Mouse (Mus musculus) G1E (cell line): Measurements from ENCODE around the gene Ankdd1b.

Experiments used
- CTCF ChIP-seq: IDR thresholded peaks from 2 replicates; pipeline ENCODE4 v1.5.1; 2012; ENCODE audit warnings: low read depth, low read length, inconsistent platforms, mixed read lengths
- GATA1 ChIP-seq: IDR thresholded peaks from 2 replicates; pipeline ENCODE4 v1.6.1; 2012; ENCODE audit warnings: borderline replicate concordance, low read length, inconsistent platforms, mixed read lengths
- GATA2 ChIP-seq: IDR thresholded peaks from 2 replicates; pipeline ENCODE4 v1.6.1; 2012; ENCODE audit warnings: low read depth, low read length, inconsistent platforms, borderline replicate concordance
- POLR2AphosphoS5 ChIP-seq: IDR thresholded peaks from 2 replicates; pipeline ENCODE4 v1.6.1; 2012; ENCODE audit warnings: low read depth, low read length, inconsistent platforms; ENCODE audit not compliant: insufficient replicate concordance
- TAL1 ChIP-seq: conservative IDR thresholded peaks from 2 replicates; pipeline ENCODE4 v1.6.1; 2012; ENCODE audit warnings: low read depth, low read length, inconsistent platforms, mixed read lengths

DNA sequence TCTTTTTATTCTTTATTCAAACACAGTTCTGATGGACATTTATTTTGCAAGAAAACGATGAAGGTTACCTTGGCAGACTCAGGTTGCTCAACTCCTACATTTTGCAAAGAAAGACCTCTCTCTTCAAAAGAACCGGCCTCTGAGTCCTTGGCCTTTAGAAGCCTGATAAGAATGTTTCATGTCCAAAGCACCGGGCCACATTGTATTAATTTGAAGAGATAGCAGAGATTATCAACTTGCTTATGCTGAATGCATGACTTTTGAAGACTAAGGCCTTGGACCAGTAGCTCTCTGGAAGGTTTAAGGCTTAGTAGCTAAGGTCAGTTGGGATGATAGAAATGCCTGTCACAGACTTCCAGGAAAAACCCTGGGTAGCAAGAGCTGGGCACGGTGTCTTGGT is 6.2 kb upstream of the Ankdd1b start:
- no peak for TF ChIP-seq TAL1
- TF ChIP-seq GATA1 = no peak
- TF ChIP-seq CTCF = no peak
- TF ChIP-seq POLR2AphosphoS5 = no peak
- TF ChIP-seq GATA2 = no peak
